Mouse (Mus musculus): ENCODE results near the gene Trak1. TPM values are rescaled to one million over a fixed set of nuclear protein-coding genes. Genes with fewer than 3 reads are reported as not detected.

Trak1 gene
- polyA plus RNA-seq (2012; rRNA removed): 103 TPM in 2 replicates

DNA sequence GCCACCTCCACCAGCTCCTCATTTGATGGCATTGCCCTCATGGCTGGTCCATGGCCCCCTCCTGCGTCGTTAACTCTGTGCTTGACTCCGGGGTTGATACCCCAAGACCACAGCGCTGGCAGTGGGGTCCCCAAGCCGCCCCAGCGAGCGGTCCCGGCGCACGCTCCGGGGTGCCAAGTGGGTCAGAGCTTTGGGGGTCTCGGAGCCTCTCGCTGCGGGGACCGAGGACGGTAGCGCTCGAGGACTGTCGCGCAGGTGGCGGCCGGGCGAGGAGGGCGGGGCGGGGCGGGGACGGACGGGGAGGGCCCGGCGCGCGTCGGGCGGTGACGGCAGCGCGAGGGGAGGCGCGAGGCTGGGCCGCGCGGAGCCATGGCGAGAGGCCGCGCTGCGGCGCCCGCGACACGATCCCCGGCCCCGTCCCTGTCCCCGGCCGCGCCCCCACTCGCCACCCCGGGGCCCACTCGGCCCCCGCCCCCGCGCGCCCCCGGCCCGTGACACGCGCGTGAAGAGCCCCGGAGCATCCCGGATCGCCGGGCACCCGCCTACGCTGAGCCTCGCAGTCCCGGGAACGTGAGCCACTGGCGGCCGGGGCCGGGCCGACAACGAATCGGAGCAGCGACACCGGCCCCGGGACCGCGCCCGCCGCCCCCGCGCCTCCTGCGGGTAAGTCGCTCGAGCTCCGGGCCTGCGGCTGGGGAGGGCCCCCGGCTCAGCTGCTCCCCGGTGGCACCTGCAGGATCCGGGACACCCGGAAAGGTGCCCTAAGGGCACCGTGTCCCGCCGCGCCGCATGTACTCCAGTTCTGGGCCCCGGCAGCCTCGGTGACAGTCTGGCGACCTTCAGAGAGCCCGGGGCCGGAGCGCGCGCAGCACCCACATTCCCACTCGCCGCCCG is at the start of gene Trak1:
Trak1 (plus strand) TSS at position 332 of the 894 bp plus-strand sequence.
- H3K4me1 ChIP-seq (ENCODE audit: control insufficient read depth, insufficient read depth, low read length): peaks cover 27% of the 10 kb centered on the region
- H3K4me3 ChIP-seq (replicated peaks; ENCODE audit: insufficient read depth, low read depth, low read length): peak within 1 kb of the TSS; percentile 77
- under 1% methylated on average over 107 of the region's 116 CpGs for WGBS
- no peaks in the 10 kb centered on the region for H3K27me3 ChIP-seq (ENCODE audit: control insufficient read depth, insufficient read depth, low read length)
- peak; percentile 76 to 80 for DNase-seq
- H3K27ac ChIP-seq (ENCODE audit: insufficient read depth, low read length): peak within 1 kb of the TSS; percentile 66; the same call in 1 of the 2 replicates
- TF ChIP-seq POLR2A (IDR thresholded peaks at IDR 0.05; ENCODE audit: borderline replicate concordance, insufficient read depth, low read length): peak; percentile 62
- TF ChIP-seq CTCF (IDR thresholded peaks at IDR 0.05; ENCODE audit: borderline replicate concordance, insufficient read depth, low read depth, low read length): no peak

GRCm38 (mm10) chr9:121247956-121248775 is 49.1 kb upstream of the Trak1 start:
- no peak for TF ChIP-seq POLR2A (IDR thresholded peaks at IDR 0.05; ENCODE audit: borderline replicate concordance, insufficient read depth, low read length)
- TF ChIP-seq CTCF (IDR thresholded peaks at IDR 0.05; ENCODE audit: borderline replicate concordance, insufficient read depth, low read depth, low read length): peak; percentile 78
- no peaks in the 10 kb centered on the region for H3K4me1 ChIP-seq (ENCODE audit: control insufficient read depth, insufficient read depth, low read length)
- H3K27me3 ChIP-seq (ENCODE audit: control insufficient read depth, insufficient read depth, low read length): no peaks in the 10 kb centered on the region
- peak; percentile 68 to 79 for DNase-seq
- H3K4me3 ChIP-seq (replicated peaks; ENCODE audit: insufficient read depth, low read depth, low read length): no peak overlapping the region
- 58% methylated on average over 12 of the region's 12 CpGs for WGBS
- H3K27ac ChIP-seq (ENCODE audit: insufficient read depth, low read length): no peak overlapping the region

- WGBS: 76% methylated on average over 14 of the region's 14 CpGs
- DNase-seq: no peak
- no peak overlapping the region for H3K27ac ChIP-seq (ENCODE audit: insufficient read depth, low read length)
- no peaks in the 10 kb centered on the region for H3K27me3 ChIP-seq (ENCODE audit: control insufficient read depth, insufficient read depth, low read length)
- H3K4me3 ChIP-seq (replicated peaks; ENCODE audit: insufficient read depth, low read depth, low read length): no peak overlapping the region
- no peaks in the 10 kb centered on the region for H3K4me1 ChIP-seq (ENCODE audit: control insufficient read depth, insufficient read depth, low read length)
- TF ChIP-seq CTCF (IDR thresholded peaks at IDR 0.05; ENCODE audit: borderline replicate concordance, insufficient read depth, low read depth, low read length): no peak
- TF ChIP-seq POLR2A (IDR thresholded peaks at IDR 0.05; ENCODE audit: borderline replicate concordance, insufficient read depth, low read length): no peak
These were observed 47.5 kb upstream of the Trak1 start for GRCm38 (mm10) chr9:121249805-121250204.

DNA sequence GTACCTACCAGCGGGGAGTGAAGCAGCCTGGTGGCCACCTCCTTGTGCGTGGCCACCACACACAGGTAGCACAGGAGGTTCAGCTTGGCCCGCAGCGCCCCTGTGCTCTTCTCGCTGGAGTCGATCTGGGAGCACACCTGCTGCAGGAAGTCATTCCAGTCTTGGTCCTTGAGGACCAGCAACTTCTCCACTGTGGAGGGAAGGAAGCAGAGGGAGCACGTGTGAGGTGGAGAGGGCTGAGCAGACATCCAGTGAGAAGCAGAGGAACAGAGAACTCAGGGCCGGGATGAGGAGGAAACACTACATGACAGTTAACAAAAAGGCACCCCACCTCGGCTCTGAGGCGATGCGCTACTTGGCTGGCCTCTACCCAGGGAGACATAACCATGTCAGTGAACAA is 46.4 kb upstream of the Trak1 start:
- WGBS: 94% methylated on average over 11 of the region's 11 CpGs

GRCm38 (mm10) chr9:121253983-121254382 is 43.3 kb upstream of the Trak1 start:
- no peak overlapping the region for H3K27ac ChIP-seq (ENCODE audit: insufficient read depth, low read length)
- H3K4me1 ChIP-seq (ENCODE audit: control insufficient read depth, insufficient read depth, low read length): no peaks in the 10 kb centered on the region
- no peak for TF ChIP-seq POLR2A (IDR thresholded peaks at IDR 0.05; ENCODE audit: borderline replicate concordance, insufficient read depth, low read length)
- TF ChIP-seq CTCF (IDR thresholded peaks at IDR 0.05; ENCODE audit: borderline replicate concordance, insufficient read depth, low read depth, low read length): no peak
- peak in 1 of 2 experiments; percentile 0 for DNase-seq
- H3K4me3 ChIP-seq (replicated peaks; ENCODE audit: insufficient read depth, low read depth, low read length): no peak overlapping the region
- 80% methylated on average over 2 of the region's 2 CpGs for whole genome bisulfite sequencing
- H3K27me3 ChIP-seq (ENCODE audit: control insufficient read depth, insufficient read depth, low read length): no peaks in the 10 kb centered on the region

More for the DNA sequence above, 46.4 kb upstream of the Trak1 start:
- TF ChIP-seq CTCF (IDR thresholded peaks at IDR 0.05; ENCODE audit: borderline replicate concordance, insufficient read depth, low read depth, low read length): no peak
- no peak for TF ChIP-seq POLR2A (IDR thresholded peaks at IDR 0.05; ENCODE audit: borderline replicate concordance, insufficient read depth, low read length)
- Histone ChIP-seq H3K4me1 (ENCODE audit: control insufficient read depth, insufficient read depth, low read length) (no peaks in the 10 kb centered on the region), H3K27me3 (ENCODE audit: control insufficient read depth, insufficient read depth, low read length) (no peaks in the 10 kb centered on the region), H3K4me3 (replicated peaks; ENCODE audit: insufficient read depth, low read depth, low read length) (no peak overlapping the region), H3K27ac (ENCODE audit: insufficient read depth, low read length) (no peak overlapping the region)
- DNase-seq: no peak

DNA sequence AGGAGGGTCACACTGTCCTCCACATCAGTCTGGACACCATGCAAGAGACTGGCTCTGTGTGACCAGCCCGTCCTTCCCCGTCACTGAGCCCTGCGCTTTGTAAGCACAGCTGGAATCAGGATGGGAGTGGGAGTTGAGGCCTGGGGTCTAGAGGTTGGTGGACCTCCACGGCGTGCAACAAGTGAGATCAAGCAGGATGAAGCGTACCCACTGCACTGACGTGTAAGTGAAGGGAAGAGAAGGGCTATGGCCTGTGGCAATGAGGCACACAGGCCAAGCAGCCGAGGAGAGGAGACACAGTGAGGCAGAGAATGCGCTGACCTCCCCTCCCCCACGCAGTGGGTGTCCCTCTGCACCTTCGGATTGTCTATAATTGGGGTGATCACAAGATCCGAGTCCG is 42.5 kb upstream of the Trak1 start:
- TF ChIP-seq POLR2A (IDR thresholded peaks at IDR 0.05; ENCODE audit: borderline replicate concordance, insufficient read depth, low read length) (no peak), CTCF (IDR thresholded peaks at IDR 0.05; ENCODE audit: borderline replicate concordance, insufficient read depth, low read depth, low read length) (no peak)
- Histone ChIP-seq H3K4me3 (replicated peaks; ENCODE audit: insufficient read depth, low read depth, low read length) (no peak overlapping the region), H3K27me3 (ENCODE audit: control insufficient read depth, insufficient read depth, low read length) (no peaks in the 10 kb centered on the region), H3K4me1 (ENCODE audit: control insufficient read depth, insufficient read depth, low read length) (no peaks in the 10 kb centered on the region), H3K27ac (ENCODE audit: insufficient read depth, low read length) (no peak overlapping the region)
- WGBS: 94% methylated on average over 13 of the region's 13 CpGs
- DNase-seq: no peak

GRCm38 (mm10) chr9:121257106-121257505 is 40.2 kb upstream of the Trak1 start:
- WGBS: 85% methylated on average over 9 of the region's 9 CpGs
- no peak overlapping the region for H3K4me3 ChIP-seq (replicated peaks; ENCODE audit: insufficient read depth, low read depth, low read length)
- no peak overlapping the region for H3K27ac ChIP-seq (ENCODE audit: insufficient read depth, low read length)
- TF ChIP-seq POLR2A (IDR thresholded peaks at IDR 0.05; ENCODE audit: borderline replicate concordance, insufficient read depth, low read length) (no peak), CTCF (IDR thresholded peaks at IDR 0.05; ENCODE audit: borderline replicate concordance, insufficient read depth, low read depth, low read length) (no peak)
- H3K27me3 ChIP-seq (ENCODE audit: control insufficient read depth, insufficient read depth, low read length): no peaks in the 10 kb centered on the region
- no peak for DNase-seq
- no peaks in the 10 kb centered on the region for H3K4me1 ChIP-seq (ENCODE audit: control insufficient read depth, insufficient read depth, low read length)

Measured in cerebellum, adult 2 months (tissue).